Mouse (Mus musculus) heart, embryonic 12.5 days (tissue): ENCODE results near the gene Slc30a3. TPM values are rescaled to one million over a fixed set of nuclear protein-coding genes. Genes with fewer than 3 reads are reported as not detected.
"Not testable (repeated sequence)": the region's sequence is repeated elsewhere in the genome, so short reads cannot be mapped to it uniquely, and the experiment has no call there.

Experiments used
- ATAC-seq: fragments of 200-750 bp; cut with Nextera tagmentation; 2 replicates; pipeline ENCODE4 v1.8.0; 2017; ENCODE audit warnings: moderate TSS enrichment, moderate library complexity; ENCODE audit not compliant: insufficient number of reproducible peaks, low FRiP score
- H3K27ac ChIP-seq: fragments of 300-500 bp; sonication (generic); 2 replicates; pipeline ENCODE4 v1.5.1; 2016; ENCODE audit warnings: mild to moderate bottlenecking, moderate library complexity; ENCODE audit not compliant: poor library complexity, severe bottlenecking
- H3K27me3 ChIP-seq: fragments of 300-500 bp; sonication (generic); replicated peaks from 2 replicates; pipeline ENCODE4 v1.6.1; 2016; ENCODE audit warnings: mild to moderate bottlenecking, moderate library complexity
- H3K36me3 ChIP-seq: fragments of 300-500 bp; sonication (generic); 2 replicates; pipeline ENCODE4 v1.6.1; 2016; ENCODE audit warnings: mild to moderate bottlenecking, moderate library complexity
- H3K4me1 ChIP-seq: fragments of 300-500 bp; sonication (generic); replicated peaks from 2 replicates; pipeline ENCODE4 v1.6.1; 2016; ENCODE audit warnings: mild to moderate bottlenecking
- H3K4me2 ChIP-seq: fragments of 300-500 bp; sonication (generic); 2 replicates; pipeline ENCODE4 v1.6.1; 2016; ENCODE audit warnings: mild to moderate bottlenecking, moderate library complexity
- H3K4me3 ChIP-seq: fragments of 300-500 bp; sonication (generic); 2 replicates; pipeline ENCODE4 v1.5.1; 2016; ENCODE audit warnings: mild to moderate bottlenecking
- H3K9ac ChIP-seq: fragments of 300-500 bp; sonication (generic); 2 replicates; pipeline ENCODE4 v1.6.1; 2016; ENCODE audit warnings: mild to moderate bottlenecking, moderate library complexity
- H3K9me3 ChIP-seq: fragments of 300-500 bp; sonication (generic); replicated peaks from 2 replicates; pipeline ENCODE4 v1.6.1; 2016; ENCODE audit warnings: mild to moderate bottlenecking, moderate library complexity
- WGBS: fragments of 180-500 bp; shearing (Covaris S2); methylation state at CpG from one replicate; pipeline ENCODE4 v1.1.7; 2016; 5-methylcytosine and 5-hydroxymethylcytosine counted together
- polyA plus RNA-seq: library from polyadenylated mRNA; unstranded; fragments of >200 nt; fragmentation: Nextera tagmentation; extraction: Ambion mirVana; gene quantifications from 2 replicates; pipeline ENCODE4 v1.2.1, GENCODE M21; 2016

Gene Slc30a3
- polyA plus RNA-seq, 1 experiment from 2014 or later = 0.47 TPM

DNA sequence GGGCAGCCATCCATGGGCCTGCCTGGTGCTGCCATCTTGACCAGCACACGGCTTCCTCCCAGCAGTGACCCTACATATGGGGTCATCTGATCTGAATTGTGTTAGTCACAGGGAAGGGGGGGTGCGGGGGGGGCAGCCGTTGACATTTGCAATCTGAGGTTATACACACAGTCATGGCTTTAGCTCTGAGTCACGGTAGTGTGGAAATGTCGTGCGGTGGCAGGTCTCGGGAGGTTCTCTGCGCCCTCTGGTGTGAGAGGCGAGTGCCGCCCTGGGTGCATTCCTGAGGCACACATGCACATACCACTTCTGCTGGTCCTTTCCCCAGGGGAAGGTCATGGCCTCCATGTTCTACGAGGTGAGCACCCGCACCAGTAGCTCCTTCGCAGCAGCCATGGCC, 31.7 kb downstream of the Slc30a3 start:
- H3K27me3 ChIP-seq = no peaks in the 10 kb centered on the region
- H3K9me3 ChIP-seq = no peaks in the 10 kb centered on the region
- no peak overlapping the region for H3K27ac ChIP-seq
- no peaks in the 10 kb centered on the region for H3K4me1 ChIP-seq
- ATAC-seq = no peak
- 76% methylated on average over 13 of the region's 13 CpGs for WGBS
- H3K36me3 ChIP-seq = peaks cover 79% of the 10 kb centered on the region
- H3K9ac ChIP-seq = no peak overlapping the region
- no peak overlapping the region for H3K4me2 ChIP-seq
- no peak overlapping the region for H3K4me3 ChIP-seq

DNA sequence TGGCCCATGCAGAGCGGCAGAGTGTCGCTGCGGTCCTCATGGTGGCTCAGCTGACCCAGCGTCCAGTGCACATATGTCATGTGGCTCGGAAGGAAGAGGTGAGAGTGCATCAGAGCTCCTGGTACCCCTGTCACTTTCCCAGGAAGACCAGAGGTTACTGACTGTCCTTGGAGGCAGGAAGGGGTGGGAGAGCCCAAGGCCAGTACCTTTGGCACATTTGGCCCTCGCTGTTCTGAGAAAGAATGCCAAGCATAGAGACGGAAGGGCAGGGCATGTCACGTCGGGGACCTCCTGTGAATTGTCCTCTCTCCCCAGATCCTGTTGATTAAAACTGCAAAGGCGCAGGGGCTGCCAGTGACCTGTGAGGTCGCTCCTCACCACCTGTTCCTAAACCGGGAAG, 34.9 kb downstream of the Slc30a3 start:
- WGBS = 91% methylated on average over 12 of the region's 12 CpGs
- Histone ChIP-seq H3K9me3 (no peaks in the 10 kb centered on the region), H3K27ac (no peak overlapping the region)

DNA sequence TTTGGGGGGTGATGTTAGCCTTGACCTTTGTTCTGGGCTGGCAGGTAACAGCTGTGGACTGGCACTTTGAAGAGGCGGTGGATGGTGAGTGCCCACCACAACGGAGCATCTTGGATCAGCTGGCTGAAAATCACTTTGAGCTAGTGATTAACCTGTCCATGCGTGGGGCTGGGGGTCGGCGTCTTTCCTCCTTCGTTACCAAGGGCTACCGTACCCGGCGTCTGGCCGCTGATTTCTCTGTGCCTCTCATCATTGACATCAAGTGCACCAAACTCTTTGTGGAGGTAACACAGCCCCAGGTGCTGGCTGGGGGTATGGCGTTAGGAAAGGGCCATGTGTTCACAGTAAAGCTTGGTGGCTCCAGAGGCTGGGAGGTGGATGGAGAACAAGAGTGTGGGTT, 36.2 kb downstream of the Slc30a3 start:
- no peak overlapping the region for H3K9ac ChIP-seq
- 93% methylated on average over 11 of the region's 11 CpGs for WGBS
- H3K27ac ChIP-seq = no peak overlapping the region
- H3K27me3 ChIP-seq = no peaks in the 10 kb centered on the region
- no peak overlapping the region for H3K4me2 ChIP-seq
- no peak for ATAC-seq
- H3K9me3 ChIP-seq = no peaks in the 10 kb centered on the region
- peaks cover 100% of the 10 kb centered on the region for H3K36me3 ChIP-seq
- no peak overlapping the region for H3K4me3 ChIP-seq
- H3K4me1 ChIP-seq = no peaks in the 10 kb centered on the region

More for the DNA sequence above, 34.9 kb downstream of the Slc30a3 start:
- Histone ChIP-seq H3K4me2 (no peak overlapping the region), H3K27me3 (no peaks in the 10 kb centered on the region), H3K36me3 (peaks cover 100% of the 10 kb centered on the region), H3K4me3 (no peak overlapping the region), H3K9ac (no peak overlapping the region), H3K4me1 (no peaks in the 10 kb centered on the region)
- ATAC-seq = no peak

GRCm38 (mm10) chr5:31071059-31071458, 37.0 kb downstream of the Slc30a3 start:
- Histone ChIP-seq H3K27ac (no peak overlapping the region), H3K27me3 (no peaks in the 10 kb centered on the region), H3K4me2 (no peak overlapping the region), H3K36me3 (peaks cover 100% of the 10 kb centered on the region), H3K4me1 (no peaks in the 10 kb centered on the region), H3K4me3 (no peak overlapping the region), H3K9me3 (no peaks in the 10 kb centered on the region), H3K9ac (no peak overlapping the region)
- ATAC-seq = no peak
- WGBS = 81% methylated on average over 2 of the region's 2 CpGs

GRCm38 (mm10) chr5:31069810-31070209, 38.2 kb downstream of the Slc30a3 start:
- no peaks in the 10 kb centered on the region for H3K27me3 ChIP-seq
- WGBS = 90% methylated on average over 3 of the region's 3 CpGs
- peaks cover 95% of the 10 kb centered on the region for H3K36me3 ChIP-seq
- H3K27ac ChIP-seq = no peak overlapping the region
- H3K4me1 ChIP-seq = no peaks in the 10 kb centered on the region
- H3K4me3 ChIP-seq = no peak overlapping the region
- no peaks in the 10 kb centered on the region for H3K9me3 ChIP-seq
- no peak overlapping the region for H3K9ac ChIP-seq
- no peak for ATAC-seq
- H3K4me2 ChIP-seq = no peak overlapping the region

GRCm38 (mm10) chr5:31055216-31056140, 52.6 kb downstream of the Slc30a3 start:
- WGBS = 24% methylated on average over 19 of the region's 19 CpGs
- Histone ChIP-seq H3K9ac (peak overlapping the region; percentile 88), H3K4me1 (peaks cover 8% of the 10 kb centered on the region), H3K27ac (peak overlapping the region; percentile 74; the same call in 1 of the 2 replicates), H3K27me3 (no peaks in the 10 kb centered on the region), H3K4me2 (peak overlapping the region; percentile 89), H3K4me3 (peak overlapping the region; percentile 72), H3K36me3 (peaks cover 44% of the 10 kb centered on the region), H3K9me3 (no peaks in the 10 kb centered on the region)
- ATAC-seq = peak; percentile 38; the same call in 1 of the 2 replicates

DNA sequence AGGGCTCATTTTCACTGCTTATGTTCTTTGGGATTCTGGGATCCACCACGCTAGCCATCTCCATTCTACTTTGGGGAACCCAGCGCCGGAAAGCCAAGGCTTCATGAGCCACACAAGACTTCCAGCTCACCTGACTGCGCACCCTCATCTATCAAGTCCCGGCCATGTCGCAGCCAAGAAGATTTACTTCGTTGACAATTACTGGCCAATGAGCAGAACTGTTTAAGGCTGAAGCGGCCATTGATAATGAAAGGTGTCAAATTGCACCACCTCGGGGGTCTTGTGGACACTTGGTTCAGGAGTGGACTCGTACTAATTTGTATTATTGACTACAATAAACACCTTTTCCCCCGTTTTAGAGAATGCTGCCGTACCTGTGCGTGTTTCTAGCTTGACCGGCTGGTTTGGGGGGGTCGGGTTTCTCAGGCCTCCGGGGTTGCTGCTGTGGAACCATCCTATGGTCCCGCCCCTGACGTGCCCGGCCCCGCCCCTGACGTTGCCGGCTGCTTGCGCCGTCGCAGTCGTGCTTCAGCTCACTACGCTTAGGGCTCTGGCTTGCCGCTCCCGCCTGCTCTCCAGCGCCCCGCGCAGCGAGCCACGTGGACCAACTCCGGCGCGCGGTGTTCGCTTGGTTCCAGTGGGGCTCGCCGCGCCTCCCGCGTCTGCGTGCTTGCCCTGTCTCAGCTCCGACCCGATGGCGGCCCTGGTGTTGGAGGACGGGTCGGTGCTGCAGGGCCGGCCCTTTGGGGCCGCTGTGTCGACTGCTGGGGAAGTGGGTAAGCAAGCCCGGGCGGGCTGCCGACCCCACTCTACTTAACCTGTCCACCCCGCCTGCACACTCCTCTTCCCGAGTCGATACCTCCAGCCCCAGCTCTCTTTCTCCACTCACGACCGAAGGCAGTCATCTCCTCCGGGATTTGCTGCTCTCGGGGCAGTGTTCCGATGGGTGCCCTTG, 53.5 kb downstream of the Slc30a3 start, which contains the start of gene Cad:
Gene Cad, plus strand, starts transcription at position 520 of the 955 bp plus-strand sequence.
- H3K9ac ChIP-seq = peak within 1 kb of the TSS; percentile 88
- peak within 1 kb of the TSS; percentile 72 for H3K4me3 ChIP-seq
- H3K4me1 ChIP-seq = peaks cover 8% of the 10 kb centered on the region
- peak within 1 kb of the TSS; percentile 89 for H3K4me2 ChIP-seq
- H3K9me3 ChIP-seq = no peaks in the 10 kb centered on the region
- no peaks in the 10 kb centered on the region for H3K27me3 ChIP-seq
- peaks cover 35% of the 10 kb centered on the region for H3K36me3 ChIP-seq
- peak; percentile 97 for ATAC-seq
- H3K27ac ChIP-seq = peak within 1 kb of the TSS; percentile 74
- under 1% methylated on average over 64 of the region's 64 CpGs for WGBS

- WGBS = 66% methylated on average over 4 of the region's 4 CpGs
- Histone ChIP-seq H3K9ac (peak overlapping the region; percentile 88; the same call in 1 of the 2 replicates), H3K27ac (peak overlapping the region; percentile 58; the same call in 1 of the 2 replicates), H3K4me3 (peak overlapping the region; percentile 72), H3K4me2 (peak overlapping the region; percentile 89), H3K36me3 (peaks cover 27% of the 10 kb centered on the region)
- H3K9me3 ChIP-seq, H3K27me3 ChIP-seq, H3K4me1 ChIP-seq, ATAC-seq: not testable (repeated sequence)
These were observed 54.3 kb downstream of the Slc30a3 start for GRCm38 (mm10) chr5:31053728-31054127.

- H3K27ac ChIP-seq = no peak overlapping the region
- H3K27me3 ChIP-seq = no peaks in the 10 kb centered on the region
- no peak overlapping the region for H3K9ac ChIP-seq
- H3K36me3 ChIP-seq = peaks cover 13% of the 10 kb centered on the region; the same call in 1 of the 2 replicates
- H3K4me1 ChIP-seq = peaks cover 11% of the 10 kb centered on the region
- ATAC-seq = no peak
- H3K9me3 ChIP-seq = no peaks in the 10 kb centered on the region
- H3K4me3 ChIP-seq = no peak overlapping the region
- H3K4me2 ChIP-seq = no peak overlapping the region
These were observed 57.6 kb downstream of the Slc30a3 start for GRCm38 (mm10) chr5:31050427-31050826.

DNA sequence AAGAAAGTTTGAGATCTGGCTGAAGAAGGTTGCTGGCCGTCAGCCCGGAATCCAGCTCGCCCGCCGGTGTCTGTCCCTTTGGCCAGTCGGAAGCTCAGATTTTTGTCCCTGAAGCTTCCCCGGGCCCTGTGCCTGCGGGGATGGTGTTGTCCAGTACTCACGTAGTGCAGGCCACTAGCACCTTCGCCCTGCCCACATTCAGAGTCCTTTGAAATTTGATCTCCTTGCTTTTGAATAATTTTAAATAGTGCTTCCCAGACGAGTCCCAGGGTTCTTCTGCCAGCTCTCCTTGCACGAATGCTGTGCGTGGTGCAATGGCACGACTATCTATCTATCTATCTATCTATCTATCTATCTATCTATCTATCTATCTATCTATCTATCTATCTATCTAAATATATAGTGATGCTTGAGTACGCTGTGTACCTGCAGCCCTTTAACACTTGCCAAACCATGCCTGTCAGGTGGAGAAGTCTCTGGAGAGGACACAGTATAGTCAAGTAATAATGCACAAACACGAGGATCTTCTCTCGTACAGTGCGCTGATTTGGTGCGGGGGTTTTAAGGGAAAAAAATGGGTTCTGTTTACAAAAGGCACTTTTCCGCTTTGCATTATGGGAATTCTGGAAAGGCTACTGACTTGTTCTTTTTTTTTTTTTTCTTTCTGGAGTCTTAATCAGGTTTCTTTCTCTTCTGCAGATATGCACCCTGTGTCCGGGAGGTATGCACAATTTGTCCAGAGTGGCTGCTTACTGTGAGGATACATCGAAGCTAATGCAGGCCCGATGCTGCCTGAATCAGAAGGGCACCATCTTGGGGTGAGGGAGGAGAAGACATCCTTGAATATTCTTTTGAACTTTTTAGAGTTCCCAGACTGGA, 59.0 kb downstream of the Slc30a3 start, which contains the start of gene Slc5a6:
Gene Slc5a6, minus strand, starts transcription at position 162 of the 879 bp plus-strand sequence.
- H3K4me1 ChIP-seq = peaks cover 8% of the 10 kb centered on the region
- peak within 1 kb of the TSS; percentile 62 for H3K4me3 ChIP-seq
- under 1% methylated on average over 23 of the region's 23 CpGs for WGBS
- H3K4me2 ChIP-seq = peak within 1 kb of the TSS; percentile 80
- peak within 1 kb of the TSS; percentile 85 for H3K9ac ChIP-seq
- no peaks in the 10 kb centered on the region for H3K27me3 ChIP-seq
- H3K36me3 ChIP-seq = peaks cover 17% of the 10 kb centered on the region; the same call in 1 of the 2 replicates
- H3K27ac ChIP-seq = peak within 1 kb of the TSS; percentile 96
- H3K9me3 ChIP-seq = no peaks in the 10 kb centered on the region
- peak; percentile 56 for ATAC-seq
